Mouse (Mus musculus): Measurements from ENCODE around the gene Stag3. TPM values are rescaled to one million over a fixed set of nuclear protein-coding genes. Genes with fewer than 3 reads are reported as not detected.

Stag3 gene
- 1 to 10 TPM in 2 of 4 experiments, under 1 TPM in 2; 0.33 to 2.7 (median 1.1) TPM for total RNA-seq (2022)

DNA sequence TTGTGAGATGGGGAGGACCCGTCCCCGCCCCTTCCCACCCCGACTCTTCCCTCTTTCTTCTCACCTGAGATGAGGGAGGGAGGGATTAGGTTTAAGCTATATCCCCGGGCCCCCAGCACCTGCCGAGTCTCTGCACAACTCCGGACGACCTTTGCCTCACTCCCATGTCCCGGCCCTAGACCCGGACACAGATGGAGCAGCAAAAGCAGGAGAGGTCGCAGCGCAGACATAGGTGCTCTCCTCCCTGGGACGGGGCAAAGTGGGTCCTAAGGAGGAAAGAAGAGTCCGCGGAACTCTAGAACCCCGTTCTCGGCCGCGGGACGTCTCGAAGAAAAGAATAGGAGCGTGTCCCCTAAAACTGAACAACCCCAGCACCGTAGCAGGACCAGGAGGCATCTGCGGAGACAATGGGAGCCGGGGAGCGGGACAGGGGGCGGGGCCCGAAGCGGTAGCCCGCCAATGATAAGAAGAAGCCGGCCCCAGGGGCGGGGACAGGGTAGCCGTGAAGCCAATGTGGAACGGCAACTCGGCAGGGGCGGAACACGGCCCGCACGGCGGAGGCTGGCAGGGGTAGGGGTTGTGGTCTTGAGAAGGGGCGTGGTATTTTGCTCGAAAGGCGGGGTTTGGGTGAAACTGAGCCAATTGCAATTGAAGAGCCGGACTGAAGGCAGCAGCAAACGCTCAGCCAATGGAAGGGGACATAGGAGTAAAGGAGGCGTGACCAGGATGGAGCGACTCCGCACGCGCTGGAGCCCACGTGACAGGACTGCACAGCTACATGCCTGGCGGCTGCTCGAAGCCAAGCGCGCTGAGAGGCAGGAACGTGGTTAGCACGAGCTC, at the start of gene Stag3, which contains the start of the genes Gm43720 and Gpc2:
Gene Stag3, plus strand, starts transcription at position 656 of the 840 bp plus-strand sequence.
Gene Gm43720, minus strand, starts transcription at position 374 of the 840 bp plus-strand sequence.
Gene Gpc2, minus strand, starts transcription at position 421 of the 840 bp plus-strand sequence.
- peak; percentile 63 to 66 for DNase-seq (ENCODE audit: low spot score in 2 of 2)

DNA sequence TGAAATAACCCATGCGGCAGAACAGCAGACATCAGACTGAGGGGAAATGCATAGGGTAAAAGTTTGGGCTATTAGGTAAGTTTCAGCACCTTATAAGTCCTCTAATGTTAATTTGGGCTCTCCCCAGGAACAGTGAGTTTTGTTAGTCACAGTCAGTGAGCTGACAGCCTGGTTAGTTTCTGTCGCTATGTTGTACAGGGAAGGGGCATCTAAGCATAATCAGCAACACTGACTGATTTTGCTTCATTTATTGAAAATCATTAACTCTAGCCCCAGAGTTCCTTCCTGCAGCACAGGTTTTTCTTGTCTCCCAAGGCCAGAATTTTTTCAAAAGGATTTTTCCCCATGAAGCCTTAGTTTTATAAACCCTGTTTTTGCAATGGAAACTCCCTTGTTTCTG, 46.3 kb upstream of the Stag3 start:
- DNase-seq (ENCODE audit: low spot score in 2 of 2): no peak

DNA sequence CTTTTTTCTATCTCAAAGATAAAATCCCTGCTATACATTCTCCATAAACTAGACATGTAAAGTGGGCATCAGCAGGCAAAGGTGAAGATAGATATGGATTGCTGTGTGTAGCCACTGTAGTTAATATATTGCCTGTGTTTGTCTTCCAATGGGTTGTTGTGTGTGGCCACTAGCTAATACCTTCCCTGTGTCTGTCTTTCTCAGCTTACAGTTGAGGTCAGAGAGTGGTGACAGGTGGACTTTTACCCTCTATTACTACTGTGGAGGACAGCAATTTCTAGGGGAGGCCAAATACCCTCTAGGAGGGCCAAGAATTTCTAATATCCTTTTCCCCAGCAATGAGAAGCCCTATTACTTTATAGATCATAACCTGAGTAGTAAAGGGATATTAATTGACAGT, 45.8 kb upstream of the Stag3 start:
- no peak for DNase-seq (ENCODE audit: low spot score in 2 of 2)

DNA sequence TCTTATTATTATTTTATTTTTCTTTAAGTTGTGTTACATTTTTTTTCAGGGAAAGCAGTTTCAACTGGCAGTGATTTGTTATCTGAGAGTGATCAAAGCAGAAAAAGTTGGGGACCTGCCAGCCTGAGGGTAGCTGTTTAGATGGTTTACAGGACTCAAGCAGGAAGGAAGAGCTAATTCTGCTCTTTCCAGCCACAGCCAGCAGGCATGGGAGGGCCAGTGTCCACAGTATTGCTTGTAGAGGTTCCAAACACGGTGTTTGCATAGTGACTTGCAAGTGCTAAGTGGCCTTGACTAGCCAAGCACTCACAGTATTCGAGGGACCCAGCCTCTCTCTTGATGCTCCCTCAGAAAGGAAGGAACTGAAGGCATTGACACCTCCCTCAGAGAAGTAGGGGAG, 38.5 kb upstream of the Stag3 start:
- DNase-seq (ENCODE audit: low spot score in 2 of 2): no peak

DNA sequence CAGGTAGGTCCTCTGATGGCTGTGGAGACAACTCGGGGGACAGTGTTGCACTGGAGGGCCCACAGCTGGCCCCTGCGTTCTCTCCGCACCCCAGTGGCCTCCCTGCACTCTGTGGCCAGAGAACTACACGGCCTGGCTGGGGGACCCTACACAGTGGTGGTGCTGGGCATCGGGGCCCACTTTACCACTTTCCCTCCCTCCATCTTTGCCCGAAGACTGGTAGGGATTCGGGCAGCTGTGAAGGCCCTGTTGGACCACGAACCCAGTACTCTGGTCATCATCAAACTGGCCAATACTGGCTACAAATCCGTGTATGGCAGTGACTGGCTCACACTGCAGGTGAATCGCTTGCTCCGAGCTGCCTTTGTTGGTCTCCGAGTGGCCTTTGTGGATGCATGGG, 28.9 kb upstream of the Stag3 start:
- no peak for DNase-seq (ENCODE audit: low spot score in 2 of 2)

DNA sequence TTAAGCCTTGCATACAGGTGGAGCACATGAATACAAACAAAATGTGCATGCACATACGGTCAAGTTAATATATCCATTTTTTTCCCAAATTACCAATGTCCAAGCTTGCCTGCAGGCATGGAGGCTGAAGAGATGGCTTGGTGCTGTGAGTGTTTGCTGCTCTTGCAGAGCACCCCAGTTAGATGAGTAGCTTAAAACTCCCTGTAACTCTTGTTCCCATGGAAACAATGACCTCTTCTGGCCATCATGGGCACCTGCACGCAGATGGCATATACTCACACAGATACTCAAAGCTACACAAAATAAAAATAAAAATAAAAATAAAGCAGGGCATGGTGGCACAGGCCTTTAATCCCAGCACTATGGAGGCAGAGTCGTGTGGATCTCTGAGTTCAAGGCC, 27.0 kb upstream of the Stag3 start:
- DNase-seq (ENCODE audit: low spot score in 2 of 2): no peak

DNA sequence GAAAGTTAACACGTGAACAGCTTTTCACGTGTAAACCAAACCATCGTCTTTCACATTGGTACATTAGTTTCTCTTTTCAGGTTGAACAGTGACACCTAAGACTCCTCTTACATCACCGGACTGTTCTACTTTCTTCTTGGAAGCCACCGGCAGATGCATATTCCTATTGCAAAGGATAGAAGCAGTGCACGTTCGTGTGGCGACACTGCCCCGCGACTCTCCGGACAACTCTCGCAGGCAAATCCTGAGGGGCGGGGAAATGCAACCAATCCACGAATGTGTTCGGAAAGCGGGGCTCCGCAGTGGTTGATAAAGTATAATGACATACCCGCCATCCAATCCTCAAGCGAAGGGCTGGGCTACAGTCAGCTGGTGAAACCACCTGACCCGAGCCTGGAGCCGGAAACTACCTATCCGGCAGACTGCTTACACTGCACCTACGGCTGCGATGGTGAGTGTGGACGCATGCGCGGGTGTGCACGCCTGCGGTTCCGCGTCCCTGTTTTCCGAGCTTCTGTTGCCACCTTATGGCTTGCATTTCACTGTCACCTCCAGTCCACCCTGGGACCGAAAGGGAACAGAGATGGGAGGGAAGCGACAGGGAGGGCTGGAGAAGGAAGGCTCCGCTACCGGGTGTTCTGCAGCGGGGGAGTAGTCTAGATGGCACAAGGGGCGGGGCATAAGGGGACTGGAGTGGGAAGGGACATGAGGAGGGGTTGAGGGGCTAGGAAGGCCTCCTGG, 24.5 kb upstream of the Stag3 start, which contains the start of gene Lamtor4:
Gene Lamtor4, plus strand, starts transcription at position 130 of the 741 bp plus-strand sequence.
- DNase-seq (ENCODE audit: low spot score in 2 of 2): peak; percentile 97

DNA sequence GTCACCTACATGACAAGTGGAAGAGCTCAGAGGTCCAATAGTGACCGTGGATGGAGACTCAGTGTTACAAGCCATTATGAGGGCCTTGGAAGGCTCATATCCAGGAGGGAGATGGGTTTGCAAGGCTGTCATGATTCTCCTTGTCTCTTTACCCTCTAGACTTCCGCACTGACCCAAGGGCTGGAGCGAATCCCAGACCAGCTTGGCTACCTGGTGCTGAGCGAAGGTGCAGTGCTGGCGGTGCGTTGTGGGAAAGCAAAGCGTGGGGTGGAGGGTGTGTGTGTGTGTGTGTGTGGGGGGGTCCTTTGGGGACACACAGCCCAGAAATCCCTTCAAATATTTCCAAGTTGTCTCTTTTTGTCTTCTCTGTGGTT, 24.0 kb upstream of the Stag3 start:
- no peak for DNase-seq (ENCODE audit: low spot score in 2 of 2)

DNA sequence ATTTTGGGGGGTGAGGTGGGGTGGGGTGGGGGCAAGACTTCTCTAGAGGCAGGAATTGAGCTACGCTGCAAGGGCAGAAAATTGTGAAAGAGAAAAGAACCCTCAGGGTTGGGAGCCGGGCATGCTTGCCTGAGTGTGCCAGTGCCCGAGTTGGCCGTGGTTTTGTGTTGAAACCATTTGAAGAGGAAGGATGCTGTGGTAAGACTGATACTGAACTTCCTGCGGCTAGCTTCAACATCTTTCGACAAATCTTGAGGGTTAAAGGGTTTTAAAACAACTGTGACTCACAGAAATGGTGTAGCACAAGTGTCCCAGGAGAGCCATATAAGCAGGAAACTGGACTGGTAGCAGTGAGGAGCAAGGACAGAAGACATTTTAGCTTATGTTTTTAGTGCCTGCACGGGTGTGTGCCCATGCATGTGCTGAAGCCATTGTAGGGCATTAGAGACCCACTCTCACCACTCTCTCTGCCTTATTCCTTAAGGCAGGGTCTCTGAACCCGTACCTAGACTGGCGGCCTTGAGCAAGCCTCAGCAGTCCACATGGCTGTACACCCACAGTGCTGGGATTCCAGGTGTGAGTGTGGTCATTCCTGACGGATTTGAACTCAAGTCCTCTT, 23.0 kb upstream of the Stag3 start:
- no peak for DNase-seq (ENCODE audit: low spot score in 2 of 2)

DNA sequence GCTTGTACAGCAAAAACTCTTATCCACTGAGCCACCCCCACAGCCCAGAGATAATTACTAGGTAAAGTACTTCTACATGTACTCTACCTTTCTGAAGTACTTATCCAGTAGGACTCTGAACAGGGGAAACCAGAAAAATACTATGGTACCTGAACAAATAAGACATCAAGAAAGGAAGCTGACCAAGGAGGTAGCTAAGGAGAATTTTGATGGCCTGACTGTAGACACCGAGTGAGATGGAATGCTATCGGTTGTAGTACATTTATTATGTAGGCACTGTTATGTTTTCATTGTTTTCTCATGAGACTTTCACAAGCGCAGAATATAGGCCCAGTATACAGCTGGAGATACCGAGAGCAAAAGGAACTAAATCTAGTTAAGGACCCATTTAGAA, 22.5 kb upstream of the Stag3 start:
- no peak for DNase-seq (ENCODE audit: low spot score in 2 of 2)

DNA sequence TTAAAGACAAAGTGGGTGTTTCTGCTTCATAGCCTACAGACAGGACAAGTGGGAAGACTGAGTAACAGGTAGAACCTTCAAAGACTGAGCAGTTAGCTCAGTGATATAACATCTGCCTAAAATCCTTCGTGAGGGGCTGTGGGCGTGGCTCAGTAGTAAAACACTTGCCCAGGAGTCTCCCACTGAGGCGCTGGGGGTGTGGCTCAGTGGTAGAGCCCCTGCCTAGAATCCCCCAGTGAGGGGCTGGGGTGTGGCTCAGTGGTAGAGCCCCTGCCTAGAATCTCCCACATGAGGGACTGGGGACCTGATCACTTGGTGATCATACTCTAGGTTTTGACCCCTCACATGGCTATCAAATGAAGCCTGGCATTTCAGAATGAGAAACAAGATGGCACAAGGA, 22.0 kb upstream of the Stag3 start:
- DNase-seq (ENCODE audit: low spot score in 2 of 2): no peak

DNA sequence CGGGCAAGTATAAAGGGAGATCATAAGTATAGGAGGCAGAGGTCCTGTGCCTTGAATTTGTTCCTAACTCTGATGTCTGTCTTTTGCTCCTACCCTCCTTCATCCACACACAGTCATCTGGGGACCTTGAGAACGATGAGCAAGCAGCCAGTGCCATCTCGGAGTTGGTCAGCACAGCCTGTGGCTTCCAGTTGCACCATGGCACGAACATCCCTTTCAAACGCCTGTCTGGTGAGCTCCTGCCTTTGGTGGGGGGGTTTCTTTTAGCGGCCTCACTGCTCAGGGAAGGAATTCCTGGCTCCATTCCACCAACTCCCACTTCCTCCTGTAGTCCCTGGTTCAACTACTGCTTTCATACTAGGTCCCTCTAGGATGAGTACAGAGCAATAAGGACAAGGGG, 21.5 kb upstream of the Stag3 start:
- DNase-seq (ENCODE audit: low spot score in 2 of 2): no peak

DNA sequence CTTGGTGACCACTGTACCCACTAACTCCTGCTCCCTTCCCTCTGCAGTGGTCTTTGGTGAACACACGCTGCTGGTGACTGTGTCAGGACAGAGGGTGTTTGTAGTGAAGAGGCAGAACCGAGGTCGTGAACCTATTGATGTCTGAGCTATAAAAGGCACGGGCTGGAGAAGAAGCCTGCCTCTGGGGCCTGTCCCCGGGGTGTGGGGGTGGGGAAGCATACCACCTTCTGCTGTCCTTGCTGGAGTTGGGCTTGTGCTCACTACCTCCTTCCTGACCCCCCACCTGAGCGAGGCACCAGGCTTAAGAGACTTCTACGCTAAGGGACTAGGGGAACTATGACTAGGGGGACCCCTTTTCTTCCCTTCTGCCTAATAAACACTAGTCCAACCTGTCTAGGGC, 21.0 kb upstream of the Stag3 start:
- DNase-seq (ENCODE audit: low spot score in 2 of 2): no peak

DNA sequence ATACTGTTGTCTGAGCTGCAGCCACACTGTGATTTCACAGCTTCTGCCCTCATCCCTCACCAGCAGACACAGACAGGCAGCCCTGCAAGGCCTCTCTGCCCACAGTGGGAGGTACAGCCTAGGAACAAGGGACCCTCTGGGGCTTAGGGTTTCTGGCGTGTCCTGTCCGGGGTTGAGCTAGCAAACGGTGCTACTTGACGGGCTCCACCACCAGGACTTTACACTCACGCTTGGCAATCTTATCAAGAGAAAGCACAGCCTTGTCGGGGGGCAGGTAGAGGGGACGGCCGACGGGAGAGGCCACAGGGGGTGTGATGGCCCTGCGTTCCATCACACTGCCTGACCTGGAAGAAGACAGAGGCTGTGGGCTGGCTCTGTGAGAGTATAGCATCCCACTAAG, 20.0 kb upstream of the Stag3 start:
- DNase-seq (ENCODE audit: low spot score in 2 of 2): no peak

DNA sequence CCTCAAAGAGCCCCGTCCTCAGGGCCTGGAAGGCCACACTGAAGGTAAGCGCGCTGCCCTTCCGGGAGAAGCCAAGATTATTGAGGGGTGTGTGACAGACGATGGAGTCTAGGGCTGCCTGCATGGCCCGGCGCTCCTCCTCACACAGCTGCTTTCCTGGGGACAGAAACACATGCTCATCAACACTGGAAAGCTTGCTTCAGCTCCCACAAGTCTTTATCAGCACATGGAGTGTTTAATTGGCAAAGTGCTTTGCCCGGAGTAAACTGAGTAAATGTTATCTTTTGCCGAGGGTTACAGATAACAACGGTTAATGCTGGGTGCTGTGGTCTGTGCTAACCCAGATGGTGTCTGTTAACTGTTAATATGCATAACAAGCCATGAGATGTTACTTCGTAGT, 19.2 kb upstream of the Stag3 start:
- DNase-seq (ENCODE audit: low spot score in 2 of 2): no peak

DNA sequence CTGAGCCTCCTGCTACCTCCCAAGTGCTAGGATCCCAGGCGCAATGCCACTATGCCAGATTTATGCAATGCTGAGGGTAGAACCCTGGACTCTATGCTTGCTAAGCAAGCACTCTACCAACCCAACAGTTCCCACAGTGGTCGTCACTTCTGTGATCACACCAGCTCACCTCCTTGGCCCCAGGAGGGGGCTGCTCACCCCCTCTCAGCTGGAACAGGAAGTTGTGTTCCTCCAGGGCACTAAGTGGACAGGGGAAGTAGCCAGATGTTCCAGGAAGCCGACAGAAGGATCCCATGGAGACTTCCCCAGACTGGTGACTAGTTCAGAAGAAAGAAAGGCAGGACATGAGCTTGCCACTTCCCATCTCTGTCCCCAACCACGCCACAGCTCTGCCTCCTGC, 18.0 kb upstream of the Stag3 start:
- no peak for DNase-seq (ENCODE audit: low spot score in 2 of 2)

DNA sequence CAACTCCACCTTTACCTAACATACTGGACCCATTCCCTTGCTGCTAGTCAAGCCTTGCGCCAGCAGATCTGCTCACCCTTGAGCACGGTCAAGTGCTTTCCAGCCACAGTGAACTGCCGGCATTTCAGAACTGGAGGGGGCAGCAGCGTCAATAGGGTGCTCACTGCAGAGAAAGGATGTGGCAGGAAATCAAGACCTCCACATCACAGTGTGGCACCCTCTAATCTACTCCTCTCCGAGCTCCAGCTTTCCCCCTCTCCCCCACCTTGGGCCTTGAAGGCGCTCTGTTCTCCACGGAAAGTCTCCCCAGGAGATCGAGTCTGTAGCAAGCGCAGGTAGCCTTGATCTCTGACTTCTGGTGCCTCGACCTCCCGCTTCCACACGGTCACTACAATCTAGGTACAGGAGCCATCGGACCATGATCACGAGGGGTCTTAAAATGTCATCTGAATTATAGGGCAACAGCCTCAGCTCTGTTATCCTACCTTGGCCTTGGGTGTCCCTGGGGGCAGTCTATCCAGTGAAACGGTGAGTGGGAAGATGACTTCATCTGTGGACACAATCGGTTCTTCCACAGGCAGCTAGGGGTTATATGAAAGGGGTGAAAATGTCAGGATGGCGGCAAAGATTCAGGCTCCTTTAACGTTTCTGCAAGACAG, 17.3 kb upstream of the Stag3 start:
- DNase-seq (ENCODE audit: low spot score in 2 of 2): no peak

DNA sequence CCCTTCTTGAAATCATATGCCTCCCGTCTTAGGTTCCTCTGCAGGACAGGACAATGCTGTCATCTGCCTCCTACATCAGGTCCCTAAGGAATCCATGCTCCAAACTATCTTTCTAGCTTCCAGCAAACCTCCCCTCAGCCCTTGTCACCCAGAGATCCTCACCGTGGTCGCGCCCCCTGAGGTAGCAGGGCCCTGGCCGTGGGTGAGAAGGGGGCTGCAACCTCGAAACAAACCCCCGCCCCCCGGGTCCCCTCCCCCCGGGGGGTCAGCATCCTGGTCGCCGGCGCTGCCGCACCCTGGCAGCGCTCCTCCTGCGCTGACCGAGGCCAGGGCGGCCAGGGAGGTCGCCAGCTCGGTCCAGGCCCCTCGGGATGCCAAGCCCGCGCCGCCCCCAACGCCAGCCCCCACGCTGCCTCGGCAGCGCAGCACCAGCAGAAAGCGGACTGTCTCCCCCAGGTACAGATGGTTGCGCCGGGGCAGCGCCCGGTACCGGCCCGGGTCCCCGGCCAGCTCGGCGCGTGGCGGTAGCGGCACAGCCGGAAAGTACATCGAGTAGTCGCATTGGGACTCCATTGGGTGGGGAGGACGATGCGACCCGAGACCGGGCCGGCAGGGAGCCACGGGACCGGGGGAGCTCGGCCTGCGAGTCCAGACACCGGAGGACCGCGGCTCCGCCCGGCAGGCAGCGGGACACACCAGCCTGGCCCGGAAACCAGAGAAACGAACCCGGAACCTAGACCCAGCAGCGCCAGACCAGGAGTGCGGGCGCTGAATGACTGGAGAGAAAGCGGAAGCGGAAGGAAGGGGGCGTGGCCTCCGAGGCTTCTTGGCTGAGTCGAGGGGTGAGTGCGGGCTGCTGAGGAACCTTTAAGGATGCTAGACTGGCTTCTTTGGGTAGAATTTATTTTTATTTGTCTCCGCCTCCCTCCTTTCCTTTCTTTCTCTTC, 16.5 kb upstream of the Stag3 start, which contains the start of gene BC037034:
Gene BC037034, minus strand, starts transcription at position 774 of the 947 bp plus-strand sequence.
- peak; percentile 87 to 89 for DNase-seq (ENCODE audit: low spot score in 2 of 2)

DNA sequence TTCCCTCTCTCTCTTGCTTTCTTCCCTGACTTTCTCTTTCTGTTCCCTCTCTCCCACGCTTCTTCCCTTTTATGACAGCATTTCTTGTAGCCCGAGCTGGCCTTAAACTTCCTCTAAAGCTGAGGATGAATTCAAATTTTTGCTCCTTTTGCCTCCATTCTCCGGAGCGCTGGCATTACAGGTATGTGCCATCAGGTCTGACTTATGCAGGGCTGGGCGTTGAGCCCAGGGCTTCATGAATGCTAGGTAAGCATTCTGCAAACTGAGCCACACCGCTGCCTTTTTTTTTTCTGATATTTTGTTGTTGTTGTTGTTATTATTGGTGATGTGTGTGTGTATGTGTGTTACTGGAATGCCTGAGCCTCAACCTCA, 15.8 kb upstream of the Stag3 start:
- DNase-seq (ENCODE audit: low spot score in 2 of 2): no peak

DNA sequence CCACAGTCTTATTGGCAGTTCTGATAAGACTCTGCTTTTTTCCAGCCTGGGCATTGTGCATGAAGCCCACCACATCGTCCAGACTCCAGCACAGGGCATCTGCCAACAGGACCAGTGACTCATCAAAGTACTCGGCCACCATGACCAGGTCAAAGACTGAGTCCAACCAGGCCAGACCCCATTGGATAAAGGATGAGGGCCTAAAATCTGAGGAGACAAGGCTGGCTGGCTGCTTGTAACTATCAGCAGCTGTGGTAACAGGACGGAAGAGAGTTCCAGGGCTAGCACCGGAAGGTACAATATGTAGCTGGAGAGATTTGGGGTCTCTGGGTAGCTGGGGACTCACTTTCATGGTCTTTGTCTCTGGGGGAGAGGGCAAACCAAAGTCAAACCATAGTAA, 14.3 kb upstream of the Stag3 start:
- DNase-seq (ENCODE audit: low spot score in 2 of 2): no peak

Data from layer of hippocampus, adult 8-10 months (tissue).